7 mouse cellular contexts compared by ENCODE assay signal in the genomic region with DNA sequence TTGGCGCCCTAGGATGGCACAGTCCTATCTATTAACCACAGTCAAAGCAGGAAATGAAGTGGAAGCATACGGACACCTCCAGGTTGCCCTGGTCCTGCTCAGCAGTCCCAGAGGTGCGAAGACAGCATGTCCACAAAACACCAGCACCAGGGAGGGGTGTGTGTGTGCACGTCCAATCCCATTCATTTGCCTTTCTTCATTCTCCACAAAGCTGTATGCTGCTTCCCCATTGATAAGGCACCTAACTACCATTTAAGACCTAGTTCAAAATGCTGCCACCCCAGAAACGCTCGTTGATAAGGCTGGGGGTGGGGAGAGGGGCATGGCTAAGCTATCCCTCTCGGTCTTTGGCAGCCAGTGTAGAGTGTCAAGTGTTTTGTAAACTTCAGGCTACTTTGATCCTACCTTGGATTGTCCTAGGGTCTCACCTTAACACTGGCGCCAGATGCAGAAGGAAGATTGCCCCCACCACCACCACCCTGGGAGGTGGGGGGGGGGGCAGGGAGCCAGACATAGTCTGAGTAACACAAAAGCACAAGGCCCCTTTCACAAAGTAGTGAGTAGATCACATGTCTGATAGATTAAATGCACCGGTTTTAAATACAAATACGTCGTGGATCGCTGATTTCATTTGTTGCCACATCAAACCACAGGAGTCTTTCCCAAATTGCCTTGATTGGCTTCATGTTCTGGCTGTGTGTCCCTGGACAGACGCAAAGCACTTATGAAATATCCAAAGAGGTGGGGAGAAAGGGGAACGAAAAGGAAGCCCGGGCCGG. TPM values are rescaled to one million over a fixed set of nuclear protein-coding genes. Genes with fewer than 3 reads are reported as not detected.
DNase-seq lines count a peak whose midpoint lies in the region; ATAC-seq and TF ChIP-seq lines count a peak whose summit lies in the region.

No protein-coding gene starts in this region.

- no peaks in the 10 kb centered on the region for H3K27me3 ChIP-seq in lung, embryonic 14.5 days (ENCODE audit: insufficient read depth, low read length)
- no peaks in the 10 kb centered on the region for H3K27me3 ChIP-seq in liver, embryonic 14.5 days (ENCODE audit: control insufficient read depth, insufficient read depth, low read length)
- H3K27me3 ChIP-seq in stomach, embryonic 14.5 days (ENCODE audit: control insufficient read depth, insufficient read depth, low read length): no peaks in the 10 kb centered on the region

- no peak for ATAC-seq in lung, embryonic 14.5 days (ENCODE audit: insufficient read depth)
- peak; percentile 0; the same call in 1 of the 2 replicates for ATAC-seq in granulocyte monocyte progenitor cell, adult 5-6 weeks (replicated peaks; ENCODE audit: poor library complexity, severe bottlenecking)
- ATAC-seq in liver, embryonic 14.5 days (ENCODE audit: insufficient read depth): peak; percentile 66
- ATAC-seq in stomach, embryonic 14.5 days (ENCODE audit: insufficient number of reproducible peaks, insufficient read depth, low FRiP score, low read depth): no peak

- H3K4me2 ChIP-seq in lung, embryonic 14.5 days: peak overlapping the region; percentile 80
- peak overlapping the region; percentile 69 for H3K4me2 ChIP-seq in liver, embryonic 14.5 days (ENCODE audit: low read depth)
- peak overlapping the region; percentile 90 for H3K4me2 ChIP-seq in stomach, embryonic 14.5 days (replicated peaks; ENCODE audit: low read depth, low read length)

- no peaks in the 10 kb centered on the region for H3K36me3 ChIP-seq in lung, embryonic 14.5 days (ENCODE audit: insufficient read depth)
- H3K36me3 ChIP-seq in liver, embryonic 14.5 days (replicated peaks; ENCODE audit: control insufficient read depth, insufficient read depth, low read depth): no peaks in the 10 kb centered on the region
- H3K36me3 ChIP-seq in stomach, embryonic 14.5 days (ENCODE audit: control insufficient read depth, insufficient read depth, low read length): no peaks in the 10 kb centered on the region

- peaks cover 5% of the 10 kb centered on the region; the same call in 1 of the 2 replicates for H3K4me1 ChIP-seq in lung, embryonic 14.5 days (ENCODE audit: insufficient read depth)
- peaks cover 26 to 33% of the 10 kb centered on the region in 2 experiments for H3K4me1 ChIP-seq in liver, embryonic 14.5 days (replicated peaks; ENCODE audit: control insufficient read depth in 2 of 2, insufficient read depth in 2 of 2, low read length in 1 of 2)
- H3K4me1 ChIP-seq in stomach, embryonic 14.5 days (ENCODE audit: control insufficient read depth, insufficient read depth, low read length): peaks cover 14% of the 10 kb centered on the region

- no peaks in the 10 kb centered on the region for H3K9me3 ChIP-seq in lung, embryonic 14.5 days (ENCODE audit: low read depth, low read length)
- H3K9me3 ChIP-seq in liver, embryonic 14.5 days (ENCODE audit: control insufficient read depth, low read length): no peaks in the 10 kb centered on the region
- H3K9me3 ChIP-seq in stomach, embryonic 14.5 days (ENCODE audit: control insufficient read depth, low read depth, low read length): no peaks in the 10 kb centered on the region

- TF ChIP-seq EP300 in liver, embryonic 14.5 days (IDR thresholded peaks at IDR 0.05; ENCODE audit: low read depth): peak; percentile 80

- H3K9ac ChIP-seq in lung, embryonic 14.5 days: peak overlapping the region; percentile 89
- H3K9ac ChIP-seq in liver, embryonic 14.5 days (replicated peaks): peak overlapping the region; percentile 80
- H3K9ac ChIP-seq in stomach, embryonic 14.5 days (replicated peaks; ENCODE audit: low read depth, low read length): peak overlapping the region; percentile 81

- peak; percentile 17 for DNase-seq in lung, embryonic 14.5 days
- DNase-seq in lung, adult 18-20 months: no peak
- peak; percentile 27 for DNase-seq in cerebellum, adult 9-11 months
- DNase-seq in liver, embryonic 14.5 days (ENCODE audit: low read depth in 3 of 3, low spot score in 3 of 3): peak; percentile 82 to 85 (median 84)
- no peak for DNase-seq in adrenal gland, adult 2 months

- peak overlapping the region; percentile 96 for H3K27ac ChIP-seq in lung, embryonic 14.5 days (ENCODE audit: low read depth)
- H3K27ac ChIP-seq in liver, embryonic 14.5 days: peak overlapping the region; percentile 95
- H3K27ac ChIP-seq in stomach, embryonic 14.5 days (ENCODE audit: low read length): peak overlapping the region; percentile 93

- 15% methylated on average over 16 of the region's 16 CpGs for WGBS in lung, embryonic 14.5 days
- 4% methylated on average over 16 of the region's 16 CpGs for WGBS in liver, embryonic 14.5 days (ENCODE audit: insufficient replicate concordance)
- 17% methylated on average over 16 of the region's 16 CpGs for WGBS in stomach, embryonic 14.5 days

- H3K4me3 ChIP-seq in lung, embryonic 14.5 days (ENCODE audit: low read depth, low read length): peak overlapping the region; percentile 79
- H3K4me3 ChIP-seq in liver, embryonic 14.5 days (ENCODE audit: insufficient read depth in 1 of 2, low read depth in 2 of 2, low read length in 2 of 2): peak overlapping the region; percentile 65 to 73
- H3K4me3 ChIP-seq in stomach, embryonic 14.5 days (ENCODE audit: low read depth, low read length): peak overlapping the region; percentile 62

- no peak for TF ChIP-seq CTCF in lung, embryonic 14.5 days (IDR thresholded peaks at IDR 0.05; ENCODE audit: low read depth)
- no peak for TF ChIP-seq CTCF in liver, embryonic 14.5 days (IDR thresholded peaks at IDR 0.05; ENCODE audit: low read depth)

RNA-seq across cellular contexts. Expression of gene Pitpnc1, which starts 2.1 kb away (rescaled TPM):
- 16.2 and 17.3 TPM in 2 replicates for polyA plus RNA-seq in lung, embryonic 14.5 days (2014; fragmentation: Nextera tagmentation; extraction: Ambion mirVana)
- total RNA-seq in granulocyte monocyte progenitor cell, adult 5-6 weeks (2014; fragmentation: Nextera tagmentation): 18.3 and 28.0 TPM in 2 replicates
- total RNA-seq in granulocyte monocyte progenitor cell, adult 5-6 weeks (2017): 11.7 and 13.9 TPM in 2 replicates
- 2.7 and 3.0 TPM in 2 replicates for polyA plus RNA-seq in liver, embryonic 14.5 days (2012; rRNA removed)
- polyA plus RNA-seq in liver, embryonic 14.5 days (2014; fragmentation: Nextera tagmentation; extraction: Ambion mirVana): 5.8 and 6.7 TPM in 2 replicates
- polyA plus RNA-seq in stomach, embryonic 14.5 days (2014; fragmentation: Nextera tagmentation; extraction: Ambion mirVana): 15.5 and 15.7 TPM in 2 replicates
- 10 to 100 TPM; 11.1 to 17.5 TPM for total RNA-seq in adrenal gland, adult 2 months (2021)
- 1.8 and 2.8 TPM in 2 replicates for polyA plus RNA-seq in adrenal gland, adult 2 months (2012; rRNA removed)

RNA-seq across cellular contexts. Expression of gene Psmd12, which starts 10.8 kb away (rescaled TPM):
- 188 and 192 TPM in 2 replicates for polyA plus RNA-seq in lung, embryonic 14.5 days (2014; fragmentation: Nextera tagmentation; extraction: Ambion mirVana)
- total RNA-seq in granulocyte monocyte progenitor cell, adult 5-6 weeks (2014; fragmentation: Nextera tagmentation): 79.4 and 82.9 TPM in 2 replicates
- 149 and 152 TPM in 2 replicates for total RNA-seq in granulocyte monocyte progenitor cell, adult 5-6 weeks (2017)
- 22.3 and 45.6 TPM in 2 replicates for polyA plus RNA-seq in liver, embryonic 14.5 days (2012; rRNA removed)
- polyA plus RNA-seq in liver, embryonic 14.5 days (2014; fragmentation: Nextera tagmentation; extraction: Ambion mirVana): 103 and 105 TPM in 2 replicates
- polyA plus RNA-seq in stomach, embryonic 14.5 days (2014; fragmentation: Nextera tagmentation; extraction: Ambion mirVana): 158 and 182 TPM in 2 replicates
- 100 to 1,000 TPM in 1 of 2 experiments, 10 to 100 TPM in 1; 90.8 to 102 TPM for total RNA-seq in adrenal gland, adult 2 months (2021)
- 3.0 and 4.2 TPM in 2 replicates for polyA plus RNA-seq in adrenal gland, adult 2 months (2012; rRNA removed)

Comparison
In these comparisons a context has a peak if more than half of its experiments do, and no peak if none do; other contexts are left out.
1. DNase-seq: peak in lung, embryonic 14.5 days (single experiment), cerebellum, adult 9-11 months (single experiment) and liver, embryonic 14.5 days (3 of 3); none in lung, adult 18-20 months (0 of 2) and adrenal gland, adult 2 months (single experiment).
2. ATAC-seq: peak in granulocyte monocyte progenitor cell, adult 5-6 weeks (single experiment) and liver, embryonic 14.5 days (single experiment); none in lung, embryonic 14.5 days (single experiment) and stomach, embryonic 14.5 days (single experiment).
3. Peak in every context shown above with its lines, with median percentiles within 50 percentile points of each other: H3K27ac ChIP-seq, H3K4me2 ChIP-seq, H3K4me3 ChIP-seq and H3K9ac ChIP-seq.